Comparison of ENCODE assay signal across 9 mouse cellular contexts in the genomic region with DNA sequence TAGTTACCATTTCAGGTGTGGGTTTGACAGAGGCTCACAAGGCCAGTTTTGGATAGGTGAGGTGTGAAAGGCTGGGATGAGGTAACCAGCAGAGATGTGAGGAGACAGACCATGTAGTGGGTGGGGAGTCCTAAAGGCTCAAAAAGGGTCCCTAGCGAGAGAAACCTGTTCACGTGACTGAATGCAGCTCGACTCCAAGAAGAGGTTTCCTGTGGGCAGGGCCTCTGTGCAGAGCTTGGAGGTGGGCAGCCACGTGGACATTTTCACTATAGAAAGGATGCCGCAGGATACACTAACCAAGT. TPM values are rescaled to one million over a fixed set of nuclear protein-coding genes. Genes with fewer than 3 reads are reported as not detected.
A peak's percentile ranks its signal among the peaks of the same experiment; 100 is the strongest.
DNase-seq lines count a peak whose midpoint lies in the region; ATAC-seq and TF ChIP-seq lines count a peak whose summit lies in the region.
"Had no signal": no experiment of that assay in that cellular context is flagged by ENCODE, and none has a peak within 500 bp of the region (broad histone marks: within the 10 kb centered on the region; RNA-seq: fewer than 3 reads in every experiment).

No protein-coding gene starts in this region.

- peak overlapping the region; percentile 60 for H3K4me3 ChIP-seq in lung, embryonic 14.5 days (ENCODE audit: low read depth, low read length)
- H3K4me3 ChIP-seq in embryonic facial prominence, embryonic 14.5 days (ENCODE audit: low read depth, low read length), result peak overlapping the region; percentile 72
- H3K4me3 ChIP-seq in intestine, postnatal 0 days (ENCODE audit: low read depth, low read length), result peak overlapping the region; percentile 72
- H3K4me3 ChIP-seq in neural tube, embryonic 14.5 days (ENCODE audit: low read depth, low read length), result peak overlapping the region; percentile 60

- 0 out of 2 replicates have a peak overlapping the region, but pooled peaks have one; percentile 1 for H3K9ac ChIP-seq in lung, embryonic 14.5 days
- peak overlapping the region; percentile 77; the same call in 1 of the 2 replicates for H3K9ac ChIP-seq in embryonic facial prominence, embryonic 14.5 days (ENCODE audit: low read depth, low read length)
- no peak overlapping the region for H3K9ac ChIP-seq in intestine, postnatal 0 days (ENCODE audit: low read depth, low read length)
- H3K9ac ChIP-seq in neural tube, embryonic 14.5 days (replicated peaks; ENCODE audit: low read depth, low read length), result peak overlapping the region; percentile 75; the same call in 1 of the 2 replicates

- DNase-seq in lung, embryonic 14.5 days, result no peak
- no peak for DNase-seq in lung, postnatal 25 days (ENCODE audit: low spot score)
- no peak for DNase-seq in embryonic facial prominence, embryonic 14.5 days (ENCODE audit: low spot score)
- no peak for DNase-seq in adrenal gland, postnatal 36 days
- no peak for DNase-seq in c-Kit-positive CD71-positive TER-119-positive erythroid progenitor cells, embryonic 14.5 days (ENCODE audit: low spot score)
- DNase-seq in cerebellum, adult 11 months, result no peak

- 0% methylated on average over 5 of the region's 5 CpGs for WGBS in lung, embryonic 14.5 days
- 0% methylated on average over 5 of the region's 5 CpGs for WGBS in embryonic facial prominence, embryonic 14.5 days
- WGBS in intestine, postnatal 0 days, result 0% methylated on average over 5 of the region's 5 CpGs
- 1% methylated on average over 5 of the region's 5 CpGs for WGBS in neural tube, embryonic 14.5 days

- peak overlapping the region; percentile 82 for H3K4me2 ChIP-seq in lung, embryonic 14.5 days
- peak overlapping the region; percentile 69 for H3K4me2 ChIP-seq in embryonic facial prominence, embryonic 14.5 days (ENCODE audit: low read depth, low read length)
- H3K4me2 ChIP-seq in intestine, postnatal 0 days (replicated peaks; ENCODE audit: low read depth), result peak overlapping the region; percentile 73
- H3K4me2 ChIP-seq in neural tube, embryonic 14.5 days (ENCODE audit: low read depth, low read length), result peak overlapping the region; percentile 57

- ATAC-seq in lung, embryonic 14.5 days (ENCODE audit: insufficient read depth), result no peak
- no peak for ATAC-seq in embryonic facial prominence, embryonic 14.5 days (ENCODE audit: low read depth)
- ATAC-seq in intestine, postnatal 0 days, result no peak
- no peak for ATAC-seq in neural tube, embryonic 14.5 days (ENCODE audit: low read depth)

- no peak overlapping the region for H3K27ac ChIP-seq in lung, embryonic 14.5 days (ENCODE audit: low read depth)
- peak overlapping the region; percentile 81; the same call in 1 of the 2 replicates for H3K27ac ChIP-seq in embryonic facial prominence, embryonic 14.5 days (replicated peaks; ENCODE audit: low read depth, low read length)
- H3K27ac ChIP-seq in intestine, postnatal 0 days (ENCODE audit: low read depth, low read length), result no peak overlapping the region
- peak overlapping the region; percentile 85; the same call in 1 of the 2 replicates for H3K27ac ChIP-seq in neural tube, embryonic 14.5 days (ENCODE audit: low read depth, low read length)

- no peaks in the 10 kb centered on the region for H3K4me1 ChIP-seq in lung, embryonic 14.5 days (ENCODE audit: insufficient read depth)
- H3K4me1 ChIP-seq in embryonic facial prominence, embryonic 14.5 days (ENCODE audit: control insufficient read depth, insufficient read depth, low read length), result peaks cover 4% of the 10 kb centered on the region; the same call in 1 of the 2 replicates
- H3K4me1 ChIP-seq in intestine, postnatal 0 days (replicated peaks; ENCODE audit: control insufficient read depth, insufficient read depth, low read length), result no peaks in the 10 kb centered on the region
- no peaks in the 10 kb centered on the region for H3K4me1 ChIP-seq in neural tube, embryonic 14.5 days (ENCODE audit: control insufficient read depth, insufficient read depth, low read length)

- no peaks in the 10 kb centered on the region for H3K27me3 ChIP-seq in lung, embryonic 14.5 days (ENCODE audit: insufficient read depth, low read length)
- H3K27me3 ChIP-seq in embryonic facial prominence, embryonic 14.5 days (replicated peaks; ENCODE audit: control insufficient read depth, insufficient read depth, low read length), result no peaks in the 10 kb centered on the region
- no peaks in the 10 kb centered on the region for H3K27me3 ChIP-seq in intestine, postnatal 0 days (replicated peaks; ENCODE audit: control insufficient read depth, insufficient read depth, low read length)
- no peaks in the 10 kb centered on the region for H3K27me3 ChIP-seq in neural tube, embryonic 14.5 days (ENCODE audit: control insufficient read depth, insufficient read depth, low read length)

- H3K9me3 ChIP-seq in lung, embryonic 14.5 days (ENCODE audit: low read depth, low read length), result no peaks in the 10 kb centered on the region
- H3K9me3 ChIP-seq in embryonic facial prominence, embryonic 14.5 days (ENCODE audit: control insufficient read depth, low read length), result no peaks in the 10 kb centered on the region
- H3K9me3 ChIP-seq in intestine, postnatal 0 days (ENCODE audit: control insufficient read depth), result no peaks in the 10 kb centered on the region
- H3K9me3 ChIP-seq in neural tube, embryonic 14.5 days (ENCODE audit: control insufficient read depth, low read length), result no peaks in the 10 kb centered on the region

- H3K36me3 ChIP-seq in lung, embryonic 14.5 days (ENCODE audit: insufficient read depth), result peaks cover 13% of the 10 kb centered on the region; the same call in 1 of the 2 replicates
- peaks cover 13% of the 10 kb centered on the region; the same call in 1 of the 2 replicates for H3K36me3 ChIP-seq in embryonic facial prominence, embryonic 14.5 days (ENCODE audit: control insufficient read depth, insufficient read depth, low read length)
- H3K36me3 ChIP-seq in intestine, postnatal 0 days (ENCODE audit: control insufficient read depth, insufficient read depth), result peaks cover 13% of the 10 kb centered on the region
- peaks cover 4% of the 10 kb centered on the region; the same call in 1 of the 2 replicates for H3K36me3 ChIP-seq in neural tube, embryonic 14.5 days (ENCODE audit: control insufficient read depth, insufficient read depth, low read length)

- TF ChIP-seq CTCF in lung, embryonic 14.5 days (IDR thresholded peaks at IDR 0.05; ENCODE audit: low read depth), result no peak
- no peak for TF ChIP-seq CTCF in intestine, postnatal 0 days (IDR thresholded peaks at IDR 0.05; ENCODE audit: low read depth)

RNA-seq across cellular contexts. Expression of a gene that starts 0.4 kb away (rescaled TPM):
- polyA plus RNA-seq in lung, embryonic 14.5 days (2014; fragmentation: Nextera tagmentation; extraction: Ambion mirVana), result 7.4 and 9.4 TPM in 2 replicates
- polyA plus RNA-seq in embryonic facial prominence, embryonic 14.5 days (2014; fragmentation: Nextera tagmentation; extraction: Ambion mirVana), result 7.3 and 9.0 TPM in 2 replicates
- polyA plus RNA-seq in intestine, postnatal 0 days (2015; fragmentation: Nextera tagmentation; extraction: Ambion mirVana), result 7.3 and 8.4 TPM in 2 replicates
- 28.2 and 37.0 TPM in 2 replicates for polyA plus RNA-seq in neural tube, embryonic 14.5 days (2014; fragmentation: Nextera tagmentation; extraction: Ambion mirVana)
- 10 to 100 TPM in 1 of 2 experiments, 1 to 10 TPM in 1; 9.1 to 11.5 TPM for total RNA-seq in adrenal gland, postnatal 36 days (2021)

RNA-seq across cellular contexts. Expression of a gene that starts 0.7 kb away (rescaled TPM):
- polyA plus RNA-seq in lung, embryonic 14.5 days (2014; fragmentation: Nextera tagmentation; extraction: Ambion mirVana), result 25.1 and 26.2 TPM in 2 replicates
- polyA plus RNA-seq in embryonic facial prominence, embryonic 14.5 days (2014; fragmentation: Nextera tagmentation; extraction: Ambion mirVana), result 23.4 and 25.4 TPM in 2 replicates
- 33.7 and 34.8 TPM in 2 replicates for polyA plus RNA-seq in intestine, postnatal 0 days (2015; fragmentation: Nextera tagmentation; extraction: Ambion mirVana)
- polyA plus RNA-seq in neural tube, embryonic 14.5 days (2014; fragmentation: Nextera tagmentation; extraction: Ambion mirVana), result 27.2 and 32.0 TPM in 2 replicates
- 10 to 100 TPM; 22.6 to 30.5 TPM for total RNA-seq in adrenal gland, postnatal 36 days (2021)

RNA-seq across cellular contexts. Expression of a gene that starts 25.3 kb away (rescaled TPM):
- polyA plus RNA-seq in lung, embryonic 14.5 days (2014; fragmentation: Nextera tagmentation; extraction: Ambion mirVana), result 29.1 and 35.7 TPM in 2 replicates
- 40.0 and 42.3 TPM in 2 replicates for polyA plus RNA-seq in embryonic facial prominence, embryonic 14.5 days (2014; fragmentation: Nextera tagmentation; extraction: Ambion mirVana)
- polyA plus RNA-seq in intestine, postnatal 0 days (2015; fragmentation: Nextera tagmentation; extraction: Ambion mirVana), result 21.0 and 23.2 TPM in 2 replicates
- 36.3 and 39.5 TPM in 2 replicates for polyA plus RNA-seq in neural tube, embryonic 14.5 days (2014; fragmentation: Nextera tagmentation; extraction: Ambion mirVana)
- total RNA-seq in adrenal gland, postnatal 36 days (2021), result 10 to 100 TPM; 20.6 to 21.0 TPM

RNA-seq across cellular contexts. Expression of a gene that starts 33.2 kb away (rescaled TPM):
- 39.6 and 44.7 TPM in 2 replicates for polyA plus RNA-seq in lung, embryonic 14.5 days (2014; fragmentation: Nextera tagmentation; extraction: Ambion mirVana)
- polyA plus RNA-seq in embryonic facial prominence, embryonic 14.5 days (2014; fragmentation: Nextera tagmentation; extraction: Ambion mirVana), result 42.1 and 43.8 TPM in 2 replicates
- 13.5 and 13.9 TPM in 2 replicates for polyA plus RNA-seq in intestine, postnatal 0 days (2015; fragmentation: Nextera tagmentation; extraction: Ambion mirVana)
- 93.2 and 96.5 TPM in 2 replicates for polyA plus RNA-seq in neural tube, embryonic 14.5 days (2014; fragmentation: Nextera tagmentation; extraction: Ambion mirVana)
- 10 to 100 TPM; 18.7 to 27.3 TPM for total RNA-seq in adrenal gland, postnatal 36 days (2021)

RNA-seq across cellular contexts. Expression of a gene that starts 43.7 kb away (rescaled TPM):
- polyA plus RNA-seq in lung, embryonic 14.5 days (2014; fragmentation: Nextera tagmentation; extraction: Ambion mirVana), result not detected in 2 replicates
- 1.2 and 1.6 TPM in 2 replicates for polyA plus RNA-seq in embryonic facial prominence, embryonic 14.5 days (2014; fragmentation: Nextera tagmentation; extraction: Ambion mirVana)
- not detected in 2 replicates for polyA plus RNA-seq in intestine, postnatal 0 days (2015; fragmentation: Nextera tagmentation; extraction: Ambion mirVana)
- 0.15 and 0.23 TPM in 2 replicates for polyA plus RNA-seq in neural tube, embryonic 14.5 days (2014; fragmentation: Nextera tagmentation; extraction: Ambion mirVana)
- not detected for total RNA-seq in adrenal gland, postnatal 36 days (2021)
- total RNA-seq: adrenal gland, postnatal 4 days had no signal

Comparison
In these comparisons a context has a peak if more than half of its experiments do, and no peak if none do; other contexts are left out.
1. H3K27ac ChIP-seq: peak in embryonic facial prominence, embryonic 14.5 days (single experiment) and neural tube, embryonic 14.5 days (single experiment); none in lung, embryonic 14.5 days (single experiment) and intestine, postnatal 0 days (single experiment).
2. Peak in every context shown above with its lines, with median percentiles within 50 percentile points of each other: H3K4me2 ChIP-seq and H3K4me3 ChIP-seq.